Mouse (Mus musculus): ENCODE data around the gene Tmem30c. TPM values are rescaled to one million over a fixed set of nuclear protein-coding genes. Genes with fewer than 3 reads are reported as not detected.

The Tmem30c gene
- polyA plus RNA-seq, 1 experiment from 2014 or later: 0.52 TPM

Other genes with a start within 250 kb of the Tmem30c start
- not detected in 2 replicates for gene Tmem45a2, start 221.5 kb downstream of the Tmem30c start, polyA plus RNA-seq (2015; fragmentation: Nextera tagmentation; extraction: Ambion mirVana)
- 56.8 and 58.3 TPM in 2 replicates for gene Tomm70a, start 171.2 kb downstream of the Tmem30c start, polyA plus RNA-seq (2015; fragmentation: Nextera tagmentation; extraction: Ambion mirVana)
- 37.7 and 41.0 TPM in 2 replicates for gene Nit2, start 125.5 kb downstream of the Tmem30c start, polyA plus RNA-seq (2015; fragmentation: Nextera tagmentation; extraction: Ambion mirVana)
- gene Tbc1d23, start 61.4 kb downstream of the Tmem30c start, polyA plus RNA-seq (2015; fragmentation: Nextera tagmentation; extraction: Ambion mirVana): 37.7 and 41.1 TPM in 2 replicates
- 2.2 and 2.8 TPM in 2 replicates for gene Filip1l, start 60.2 kb upstream of the Tmem30c start, polyA plus RNA-seq (2015; fragmentation: Nextera tagmentation; extraction: Ambion mirVana)

All from forebrain, embryonic 16.5 days (tissue).